Mouse (Mus musculus) heart, embryonic 12.5 days (tissue): ENCODE data around the gene Ppm1h. TPM values are rescaled to one million over a fixed set of nuclear protein-coding genes. Genes with fewer than 3 reads are reported as not detected.
"Not testable (repeated sequence)": the region's sequence is repeated elsewhere in the genome, so short reads cannot be mapped to it uniquely, and the experiment has no call there.

Source experiments
- ATAC-seq: fragments of 200-750 bp; cut with Nextera tagmentation; 2 replicates; pipeline ENCODE4 v1.8.0; 2017; ENCODE audit warnings: moderate TSS enrichment, moderate library complexity; ENCODE audit not compliant: insufficient number of reproducible peaks, low FRiP score
- H3K27ac ChIP-seq: fragments of 300-500 bp; sonication (generic); 2 replicates; pipeline ENCODE4 v1.5.1; 2016; ENCODE audit warnings: mild to moderate bottlenecking, moderate library complexity; ENCODE audit not compliant: poor library complexity, severe bottlenecking
- H3K27me3 ChIP-seq: fragments of 300-500 bp; sonication (generic); replicated peaks from 2 replicates; pipeline ENCODE4 v1.6.1; 2016; ENCODE audit warnings: mild to moderate bottlenecking, moderate library complexity
- H3K36me3 ChIP-seq: fragments of 300-500 bp; sonication (generic); 2 replicates; pipeline ENCODE4 v1.6.1; 2016; ENCODE audit warnings: mild to moderate bottlenecking, moderate library complexity
- H3K4me1 ChIP-seq: fragments of 300-500 bp; sonication (generic); replicated peaks from 2 replicates; pipeline ENCODE4 v1.6.1; 2016; ENCODE audit warnings: mild to moderate bottlenecking
- H3K4me2 ChIP-seq: fragments of 300-500 bp; sonication (generic); 2 replicates; pipeline ENCODE4 v1.6.1; 2016; ENCODE audit warnings: mild to moderate bottlenecking, moderate library complexity
- H3K4me3 ChIP-seq: fragments of 300-500 bp; sonication (generic); 2 replicates; pipeline ENCODE4 v1.5.1; 2016; ENCODE audit warnings: mild to moderate bottlenecking
- H3K9ac ChIP-seq: fragments of 300-500 bp; sonication (generic); 2 replicates; pipeline ENCODE4 v1.6.1; 2016; ENCODE audit warnings: mild to moderate bottlenecking, moderate library complexity
- H3K9me3 ChIP-seq: fragments of 300-500 bp; sonication (generic); replicated peaks from 2 replicates; pipeline ENCODE4 v1.6.1; 2016; ENCODE audit warnings: mild to moderate bottlenecking, moderate library complexity
- WGBS: fragments of 180-500 bp; shearing (Covaris S2); methylation state at CpG from one replicate; pipeline ENCODE4 v1.1.7; 2016; 5-methylcytosine and 5-hydroxymethylcytosine counted together
- polyA plus RNA-seq: library from polyadenylated mRNA; unstranded; fragments of >200 nt; fragmentation: Nextera tagmentation; extraction: Ambion mirVana; gene quantifications from 2 replicates; pipeline ENCODE4 v1.2.1, GENCODE M21; 2016

The Ppm1h gene
- polyA plus RNA-seq, 1 experiment from 2014 or later: 4.2 TPM

- Histone ChIP-seq H3K9me3 (no peaks in the 10 kb centered on the region), H3K27me3 (no peaks in the 10 kb centered on the region), H3K4me1 (0 out of 2 replicates have a peak, but pooled peaks cover 4% of the 10 kb centered on the region), H3K36me3 (no peaks in the 10 kb centered on the region), H3K4me3 (no peak overlapping the region), H3K9ac (no peak overlapping the region), H3K27ac (no peak overlapping the region), H3K4me2 (no peak overlapping the region)
- 87% methylated on average over 9 of the region's 9 CpGs for WGBS
- no peak for ATAC-seq
Measured at GRCm38 (mm10) chr10:122918325-122918694, 239.7 kb downstream of the Ppm1h start.

GRCm38 (mm10) chr10:122918754-122919153 is 240.2 kb downstream of the Ppm1h start:
- Histone ChIP-seq H3K27me3 (no peaks in the 10 kb centered on the region), H3K4me1 (no peaks in the 10 kb centered on the region), H3K4me2 (no peak overlapping the region), H3K36me3 (no peaks in the 10 kb centered on the region), H3K9ac (no peak overlapping the region), H3K4me3 (no peak overlapping the region), H3K27ac (no peak overlapping the region), H3K9me3 (no peaks in the 10 kb centered on the region)
- ATAC-seq: no peak
- WGBS: 84% methylated on average over 5 of the region's 5 CpGs

GRCm38 (mm10) chr10:122919416-122919815 is 240.9 kb downstream of the Ppm1h start:
- WGBS: 81% methylated on average over 2 of the region's 2 CpGs
- Histone ChIP-seq H3K27ac (no peak overlapping the region), H3K9ac (no peak overlapping the region), H3K9me3 (no peaks in the 10 kb centered on the region), H3K4me3 (no peak overlapping the region), H3K27me3 (no peaks in the 10 kb centered on the region), H3K4me2 (no peak overlapping the region), H3K4me1 (no peaks in the 10 kb centered on the region), H3K36me3 (no peaks in the 10 kb centered on the region)
- ATAC-seq: no peak

- H3K4me2 ChIP-seq: no peak overlapping the region
- H3K9me3 ChIP-seq: no peaks in the 10 kb centered on the region
- no peaks in the 10 kb centered on the region for H3K27me3 ChIP-seq
- WGBS: 84% methylated on average over 11 of the region's 11 CpGs
- ATAC-seq: no peak
- no peaks in the 10 kb centered on the region for H3K4me1 ChIP-seq
- H3K36me3 ChIP-seq: no peaks in the 10 kb centered on the region
- no peak overlapping the region for H3K9ac ChIP-seq
- no peak overlapping the region for H3K27ac ChIP-seq
- H3K4me3 ChIP-seq: no peak overlapping the region
Measured at GRCm38 (mm10) chr10:122920218-122920795, 241.7 kb downstream of the Ppm1h start.

- no peaks in the 10 kb centered on the region for H3K27me3 ChIP-seq
- H3K36me3 ChIP-seq: no peaks in the 10 kb centered on the region
- no peaks in the 10 kb centered on the region for H3K4me1 ChIP-seq
- no peak overlapping the region for H3K4me2 ChIP-seq
- no peak overlapping the region for H3K27ac ChIP-seq
- H3K9me3 ChIP-seq: no peaks in the 10 kb centered on the region
- no peak overlapping the region for H3K4me3 ChIP-seq
- no peak for ATAC-seq
- WGBS: 29% methylated on average over 7 of the region's 7 CpGs
- H3K9ac ChIP-seq: no peak overlapping the region
Measured at GRCm38 (mm10) chr10:122922226-122922625, 243.7 kb downstream of the Ppm1h start.

GRCm38 (mm10) chr10:122924571-122924970 is 246.0 kb downstream of the Ppm1h start:
- WGBS: 57% methylated on average over 5 of the region's 5 CpGs
- H3K27me3 ChIP-seq, H3K9me3 ChIP-seq: not testable (repeated sequence)

GRCm38 (mm10) chr10:122926275-122926674 is 247.7 kb downstream of the Ppm1h start:
- no peaks in the 10 kb centered on the region for H3K27me3 ChIP-seq
- H3K4me2 ChIP-seq: no peak overlapping the region
- peaks cover 20% of the 10 kb centered on the region for H3K4me1 ChIP-seq
- H3K9me3 ChIP-seq: no peaks in the 10 kb centered on the region
- H3K36me3 ChIP-seq: no peaks in the 10 kb centered on the region
- no peak for ATAC-seq
- no peak overlapping the region for H3K27ac ChIP-seq
- 82% methylated on average over 4 of the region's 4 CpGs for WGBS
- H3K4me3 ChIP-seq: no peak overlapping the region
- H3K9ac ChIP-seq: no peak overlapping the region

More at GRCm38 (mm10) chr10:122924571-122924970, 246.0 kb downstream of the Ppm1h start:
- not testable (repeated sequence) for H3K27ac ChIP-seq, ATAC-seq, H3K4me3 ChIP-seq, H3K36me3 ChIP-seq, H3K4me1 ChIP-seq, H3K9ac ChIP-seq, H3K4me2 ChIP-seq

GRCm38 (mm10) chr10:122930520-122930919 is 252.0 kb downstream of the Ppm1h start:
- Histone ChIP-seq H3K4me2 (no peak overlapping the region), H3K27ac (no peak overlapping the region), H3K4me3 (no peak overlapping the region), H3K4me1 (peaks cover 42% of the 10 kb centered on the region), H3K9ac (no peak overlapping the region), H3K27me3 (no peaks in the 10 kb centered on the region), H3K9me3 (no peaks in the 10 kb centered on the region), H3K36me3 (no peaks in the 10 kb centered on the region)
- WGBS: 71% methylated on average over 4 of the region's 4 CpGs
- no peak for ATAC-seq

- H3K4me1 ChIP-seq: peaks cover 42% of the 10 kb centered on the region
- peak overlapping the region; percentile 28 for H3K4me2 ChIP-seq
- H3K27ac ChIP-seq: no peak overlapping the region; the same call in 1 of the 2 replicates
Measured at GRCm38 (mm10) chr10:122931193-122931832, 252.8 kb downstream of the Ppm1h start.

GRCm38 (mm10) chr10:122931851-122932550 is 253.4 kb downstream of the Ppm1h start:
- H3K27ac ChIP-seq: no peak overlapping the region
- no peak overlapping the region for H3K4me3 ChIP-seq
- no peaks in the 10 kb centered on the region for H3K9me3 ChIP-seq
- peaks cover 42% of the 10 kb centered on the region for H3K4me1 ChIP-seq
- no peak overlapping the region for H3K9ac ChIP-seq
- WGBS: 70% methylated on average over 10 of the region's 10 CpGs
- no peaks in the 10 kb centered on the region for H3K36me3 ChIP-seq
- no peak overlapping the region for H3K4me2 ChIP-seq
- ATAC-seq: no peak
- no peaks in the 10 kb centered on the region for H3K27me3 ChIP-seq

More at GRCm38 (mm10) chr10:122931193-122931832, 252.8 kb downstream of the Ppm1h start:
- WGBS: 23% methylated on average over 13 of the region's 13 CpGs
- no peaks in the 10 kb centered on the region for H3K9me3 ChIP-seq
- H3K36me3 ChIP-seq: no peaks in the 10 kb centered on the region
- H3K4me3 ChIP-seq: no peak overlapping the region
- H3K9ac ChIP-seq: no peak overlapping the region
- ATAC-seq: peak; percentile 54; the same call in 1 of the 2 replicates
- H3K27me3 ChIP-seq: no peaks in the 10 kb centered on the region

- peaks cover 42% of the 10 kb centered on the region for H3K4me1 ChIP-seq
- H3K27me3 ChIP-seq: no peaks in the 10 kb centered on the region
- 0 out of 2 replicates have a peak, but pooled peaks have one; percentile 10 for ATAC-seq
- no peaks in the 10 kb centered on the region for H3K36me3 ChIP-seq
- no peak overlapping the region for H3K27ac ChIP-seq
- H3K9ac ChIP-seq: no peak overlapping the region
- no peak overlapping the region for H3K4me2 ChIP-seq
- 48% methylated on average over 15 of the region's 15 CpGs for WGBS
- no peak overlapping the region for H3K4me3 ChIP-seq
- H3K9me3 ChIP-seq: no peaks in the 10 kb centered on the region
Measured at GRCm38 (mm10) chr10:122933053-122933838, 254.7 kb downstream of the Ppm1h start.
